Mouse (Mus musculus): Measurements from ENCODE around the gene 6430550D23Rik. TPM values are rescaled to one million over a fixed set of nuclear protein-coding genes. Genes with fewer than 3 reads are reported as not detected.

Gene 6430550D23Rik
- total and polyA plus RNA-seq, 2 experiments from 2014 or later = 0.04 to 0.10 TPM

GRCm38 (mm10) chr2:155956134-155957059 lies 51.4 kb downstream of the 6430550D23Rik start, which contains the start of gene Cep250:
TSS of gene Cep250 (plus strand) at chr2:155956458.
- H3K4me1 ChIP-seq (ENCODE audit: control insufficient read depth, insufficient read depth) = no peaks in the 10 kb centered on the region
- ATAC-seq (ENCODE audit: insufficient read depth, low read depth) (peak; percentile 98), DNase-seq (ENCODE audit: low spot score) (peak; percentile 90)
- no peaks in the 10 kb centered on the region for H3K9me3 ChIP-seq (replicated peaks; ENCODE audit: control insufficient read depth, low read length)
- peak within 1 kb of the TSS; percentile 91 for H3K4me3 ChIP-seq (ENCODE audit: low read depth, low read length)
- no peak; the same call in 1 of the 2 replicates for TF ChIP-seq EP300 (IDR thresholded peaks at IDR 0.05; ENCODE audit: low read depth)
- TF ChIP-seq CTCF (IDR thresholded peaks at IDR 0.05; ENCODE audit: low read depth) = no peak
- peak within 1 kb of the TSS; percentile 96 for H3K4me2 ChIP-seq (ENCODE audit: low read depth, low read length)
- H3K27ac ChIP-seq (ENCODE audit: low read depth) = peak within 1 kb of the TSS; percentile 85
- H3K27me3 ChIP-seq (ENCODE audit: control insufficient read depth, insufficient read depth, low read length) = no peaks in the 10 kb centered on the region
- H3K36me3 ChIP-seq (replicated peaks; ENCODE audit: control insufficient read depth, insufficient read depth, low read length) = no peaks in the 10 kb centered on the region
- peak within 1 kb of the TSS; percentile 92 for H3K9ac ChIP-seq (replicated peaks; ENCODE audit: low read depth, low read length)
- WGBS = under 1% methylated on average over 55 of the region's 59 CpGs

- DNase-seq (ENCODE audit: low spot score) (peak; percentile 48), ATAC-seq (ENCODE audit: insufficient read depth, low read depth) (no peak)
- H3K4me2 ChIP-seq (ENCODE audit: low read depth, low read length) = no peak overlapping the region
Measured at GRCm38 (mm10) chr2:155952006-155952405, 55.8 kb downstream of the 6430550D23Rik start.

GRCm38 (mm10) chr2:155949362-155949761 lies 58.4 kb downstream of the 6430550D23Rik start:
- H3K4me2 ChIP-seq (ENCODE audit: low read depth, low read length) = no peak overlapping the region
- no peak overlapping the region for H3K4me3 ChIP-seq (ENCODE audit: low read depth, low read length)
- H3K27me3 ChIP-seq (ENCODE audit: control insufficient read depth, insufficient read depth, low read length) = peaks cover 3% of the 10 kb centered on the region; the same call in 1 of the 2 replicates
- no peaks in the 10 kb centered on the region for H3K36me3 ChIP-seq (replicated peaks; ENCODE audit: control insufficient read depth, insufficient read depth, low read length)
- ATAC-seq (ENCODE audit: insufficient read depth, low read depth) (no peak), DNase-seq (ENCODE audit: low spot score) (no peak)
- no peaks in the 10 kb centered on the region for H3K9me3 ChIP-seq (replicated peaks; ENCODE audit: control insufficient read depth, low read length)
- no peaks in the 10 kb centered on the region for H3K4me1 ChIP-seq (ENCODE audit: control insufficient read depth, insufficient read depth)
- no peak overlapping the region for H3K27ac ChIP-seq (ENCODE audit: low read depth)
- TF ChIP-seq EP300 (IDR thresholded peaks at IDR 0.05; ENCODE audit: low read depth) (no peak), CTCF (IDR thresholded peaks at IDR 0.05; ENCODE audit: low read depth) (no peak)
- WGBS = 28% methylated on average over 6 of the region's 6 CpGs
- H3K9ac ChIP-seq (replicated peaks; ENCODE audit: low read depth, low read length) = peak overlapping the region; percentile 20; the same call in 1 of the 2 replicates

More at GRCm38 (mm10) chr2:155952006-155952405, 55.8 kb downstream of the 6430550D23Rik start:
- TF ChIP-seq CTCF (IDR thresholded peaks at IDR 0.05; ENCODE audit: low read depth) (peak; percentile 67), EP300 (IDR thresholded peaks at IDR 0.05; ENCODE audit: low read depth) (no peak)
- Histone ChIP-seq H3K9ac (replicated peaks; ENCODE audit: low read depth, low read length) (no peak overlapping the region), H3K9me3 (replicated peaks; ENCODE audit: control insufficient read depth, low read length) (no peaks in the 10 kb centered on the region), H3K27ac (ENCODE audit: low read depth) (no peak overlapping the region), H3K4me3 (ENCODE audit: low read depth, low read length) (no peak overlapping the region), H3K36me3 (replicated peaks; ENCODE audit: control insufficient read depth, insufficient read depth, low read length) (no peaks in the 10 kb centered on the region), H3K27me3 (ENCODE audit: control insufficient read depth, insufficient read depth, low read length) (no peaks in the 10 kb centered on the region), H3K4me1 (ENCODE audit: control insufficient read depth, insufficient read depth) (no peaks in the 10 kb centered on the region)

GRCm38 (mm10) chr2:155947390-155948002 lies 60.3 kb downstream of the 6430550D23Rik start:
- Histone ChIP-seq H3K27me3 (ENCODE audit: control insufficient read depth, insufficient read depth, low read length) (peaks cover 6% of the 10 kb centered on the region; the same call in 1 of the 2 replicates), H3K36me3 (replicated peaks; ENCODE audit: control insufficient read depth, insufficient read depth, low read length) (no peaks in the 10 kb centered on the region), H3K4me1 (ENCODE audit: control insufficient read depth, insufficient read depth) (no peaks in the 10 kb centered on the region), H3K9ac (replicated peaks; ENCODE audit: low read depth, low read length) (no peak overlapping the region), H3K4me2 (ENCODE audit: low read depth, low read length) (no peak overlapping the region), H3K27ac (ENCODE audit: low read depth) (no peak overlapping the region), H3K9me3 (replicated peaks; ENCODE audit: control insufficient read depth, low read length) (no peaks in the 10 kb centered on the region), H3K4me3 (ENCODE audit: low read depth, low read length) (no peak overlapping the region)
- no peak for ATAC-seq (ENCODE audit: insufficient read depth, low read depth)
- no peak for DNase-seq (ENCODE audit: low spot score)
- TF ChIP-seq EP300 (IDR thresholded peaks at IDR 0.05; ENCODE audit: low read depth) (no peak), CTCF (IDR thresholded peaks at IDR 0.05; ENCODE audit: low read depth) (no peak)
- WGBS = 37% methylated on average over 5 of the region's 5 CpGs

- WGBS = 35% methylated on average over 4 of the region's 4 CpGs
- Histone ChIP-seq H3K27me3 (ENCODE audit: control insufficient read depth, insufficient read depth, low read length) (peaks cover 6% of the 10 kb centered on the region; the same call in 1 of the 2 replicates), H3K27ac (ENCODE audit: low read depth) (no peak overlapping the region), H3K9me3 (replicated peaks; ENCODE audit: control insufficient read depth, low read length) (no peaks in the 10 kb centered on the region), H3K36me3 (replicated peaks; ENCODE audit: control insufficient read depth, insufficient read depth, low read length) (no peaks in the 10 kb centered on the region), H3K4me1 (ENCODE audit: control insufficient read depth, insufficient read depth) (no peaks in the 10 kb centered on the region), H3K4me2 (ENCODE audit: low read depth, low read length) (no peak overlapping the region), H3K9ac (replicated peaks; ENCODE audit: low read depth, low read length) (no peak overlapping the region), H3K4me3 (ENCODE audit: low read depth, low read length) (no peak overlapping the region)
- DNase-seq (ENCODE audit: low spot score) = no peak
- no peak for ATAC-seq (ENCODE audit: insufficient read depth, low read depth)
- TF ChIP-seq CTCF (IDR thresholded peaks at IDR 0.05; ENCODE audit: low read depth) (no peak), EP300 (IDR thresholded peaks at IDR 0.05; ENCODE audit: low read depth) (no peak)
Measured at GRCm38 (mm10) chr2:155946499-155946898, 61.3 kb downstream of the 6430550D23Rik start.
